Mouse (Mus musculus) frontal cortex, postnatal 10 days (tissue): Measurements from ENCODE around the gene 9130230L23Rik.
A peak's percentile ranks its signal among the peaks of the same experiment; 100 is the strongest.
"Not testable (repeated sequence)": the region's sequence is repeated elsewhere in the genome, so short reads cannot be mapped to it uniquely, and the experiment has no call there.

Source experiments
- DNase-seq, 2 experiments: peaks; one replicate each; pipeline ENCODE4 v3.0.0; 2022; ENCODE audit warnings: low spot score in 2 of 2, mixed read lengths in 1 of 2

Gene 9130230L23Rik

GRCm38 (mm10) chr5:66005041-66005678 lies 1.1 kb upstream of the 9130230L23Rik start:
- DNase-seq: no peak

GRCm38 (mm10) chr5:66001232-66001631 lies 2.9 kb downstream of the 9130230L23Rik start:
- no peak for DNase-seq

GRCm38 (mm10) chr5:66000567-66001125 lies 3.4 kb downstream of the 9130230L23Rik start:
- DNase-seq: no peak

- DNase-seq: no peak
Observed at GRCm38 (mm10) chr5:66000074-66000473, 4.0 kb downstream of the 9130230L23Rik start.

GRCm38 (mm10) chr5:65999106-65999505 lies 5.0 kb downstream of the 9130230L23Rik start:
- DNase-seq: no peak

GRCm38 (mm10) chr5:65997813-65998212 lies 6.3 kb downstream of the 9130230L23Rik start:
- DNase-seq: no peak

GRCm38 (mm10) chr5:65994643-65995042 lies 9.4 kb downstream of the 9130230L23Rik start:
- no peak for DNase-seq

GRCm38 (mm10) chr5:65991191-65991590 lies 12.9 kb downstream of the 9130230L23Rik start:
- DNase-seq: no peak

- not testable (repeated sequence) for DNase-seq
Observed at GRCm38 (mm10) chr5:65987004-65987403, 17.1 kb downstream of the 9130230L23Rik start.

GRCm38 (mm10) chr5:65986426-65986825 lies 17.7 kb downstream of the 9130230L23Rik start:
- DNase-seq: no peak

GRCm38 (mm10) chr5:65975731-65976130 lies 28.4 kb downstream of the 9130230L23Rik start:
- no peak for DNase-seq

GRCm38 (mm10) chr5:65973189-65973588 lies 30.9 kb downstream of the 9130230L23Rik start:
- no peak for DNase-seq

- DNase-seq: no peak
Observed at GRCm38 (mm10) chr5:65968004-65968403, 36.1 kb downstream of the 9130230L23Rik start.

GRCm38 (mm10) chr5:65967091-65967490 lies 37.0 kb downstream of the 9130230L23Rik start:
- DNase-seq: no peak

- no peak for DNase-seq
Observed at GRCm38 (mm10) chr5:65965771-65966279, 38.3 kb downstream of the 9130230L23Rik start.

- no peak for DNase-seq
Observed at GRCm38 (mm10) chr5:65963291-65963690, 40.8 kb downstream of the 9130230L23Rik start.

- no peak for DNase-seq
Observed at GRCm38 (mm10) chr5:65960597-65960950, 43.5 kb downstream of the 9130230L23Rik start.

GRCm38 (mm10) chr5:65959893-65960596 lies 44.0 kb downstream of the 9130230L23Rik start:
- DNase-seq: no peak

GRCm38 (mm10) chr5:65958597-65958996 lies 45.5 kb downstream of the 9130230L23Rik start:
- peak in 1 of 2 experiments; percentile 31 for DNase-seq

- DNase-seq: no peak
Observed at GRCm38 (mm10) chr5:65956144-65957008, 47.7 kb downstream of the 9130230L23Rik start.

GRCm38 (mm10) chr5:65955343-65956143 lies 48.5 kb downstream of the 9130230L23Rik start:
- DNase-seq: peak; percentile 68 to 72
